Mouse (Mus musculus): ENCODE measurements at regions not wholly inside any gene's neighbourhood (a gene's known extent, or its start where the extent isn't known, plus 50 kb on each side); places are given as distances from the start of the nearest gene placed in this dataset.

- DNase-seq = no peak
These were observed 72.9 kb upstream of the 1700024P04Rik start for GRCm38 (mm10) chr13:99057293-99057588.

- no peak for DNase-seq
These were observed 72.3 kb upstream of the 1700024P04Rik start for GRCm38 (mm10) chr13:99056432-99057292.

DNA sequence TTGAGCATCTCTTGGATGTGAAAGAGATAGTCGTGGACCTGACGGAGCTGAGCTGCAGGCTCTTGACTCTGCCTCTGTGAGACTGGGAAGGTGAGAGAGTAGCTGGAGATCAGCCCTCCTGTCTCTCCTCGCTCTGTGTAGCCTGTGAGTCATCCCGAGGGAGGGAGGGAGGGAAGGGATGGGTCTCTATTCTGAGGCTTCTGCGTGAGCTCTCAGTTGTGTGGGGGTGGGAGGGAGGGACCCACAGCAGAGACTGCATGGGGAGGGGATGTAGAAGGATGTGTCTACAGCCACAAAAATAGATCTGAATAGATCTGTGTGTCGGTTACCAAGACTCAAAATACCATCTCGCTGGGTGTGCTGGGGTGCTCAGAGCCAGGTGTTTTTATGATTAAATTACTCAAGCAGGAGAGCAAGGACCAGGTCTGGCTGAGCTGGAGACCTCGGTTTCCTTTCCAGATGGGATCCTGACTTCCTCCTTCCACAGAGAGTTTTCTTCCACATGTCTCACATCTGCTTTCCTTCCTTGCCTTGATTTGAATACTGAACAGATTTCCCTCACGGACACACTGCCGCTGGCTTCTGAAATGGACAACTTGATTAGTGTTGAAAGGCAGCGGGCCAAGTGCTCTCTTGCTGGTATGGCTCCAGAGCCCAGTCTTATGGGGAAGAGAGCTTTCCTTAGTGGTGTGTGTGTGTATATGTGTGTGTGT is 71.4 kb upstream of the 1700024P04Rik start:
- DNase-seq = no peak

- no peak for DNase-seq
These were observed 67.7 kb upstream of the 1700024P04Rik start for GRCm38 (mm10) chr13:99052076-99052475.

- no peak for DNase-seq
These were observed 65.3 kb upstream of the 1700024P04Rik start for GRCm38 (mm10) chr13:99049699-99050098.

GRCm38 (mm10) chr13:99048651-99049100 is 64.3 kb upstream of the 1700024P04Rik start:
- no peak for DNase-seq

- no peak for DNase-seq
These were observed 62.9 kb upstream of the 1700024P04Rik start for GRCm38 (mm10) chr13:99047219-99047618.

- DNase-seq = no peak
These were observed 62.4 kb upstream of the 1700024P04Rik start for GRCm38 (mm10) chr13:99046737-99047136.

GRCm38 (mm10) chr13:99042086-99042485 is 57.7 kb upstream of the 1700024P04Rik start:
- DNase-seq = no peak

DNA sequence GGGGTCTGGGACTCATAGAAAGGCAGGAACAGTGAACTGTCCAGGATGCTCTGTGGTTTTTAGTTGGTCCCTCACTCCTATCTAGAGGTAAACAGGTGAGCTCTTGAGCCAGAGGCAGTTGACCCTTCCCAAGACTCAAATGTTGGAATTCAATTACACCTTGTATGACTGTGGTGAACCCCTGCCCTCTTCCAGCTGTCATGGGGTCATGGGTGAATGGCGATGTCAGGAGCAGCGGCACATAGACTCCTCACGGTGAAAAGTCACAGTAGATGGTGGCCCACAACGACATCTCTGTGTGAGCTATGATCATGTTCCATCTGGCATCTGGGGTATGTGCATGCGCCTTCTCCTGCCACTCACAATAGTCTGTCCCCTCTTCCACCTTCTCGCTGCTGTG is 56.9 kb upstream of the 1700024P04Rik start:
- no peak for DNase-seq

- DNase-seq = no peak
These were observed 56.5 kb upstream of the 1700024P04Rik start for GRCm38 (mm10) chr13:99040846-99041245.

- DNase-seq = no peak
These were observed 55.8 kb upstream of the 1700024P04Rik start for GRCm38 (mm10) chr13:99040171-99040570.

GRCm38 (mm10) chr13:99039063-99039385 is 54.7 kb upstream of the 1700024P04Rik start:
- no peak for DNase-seq

DNA sequence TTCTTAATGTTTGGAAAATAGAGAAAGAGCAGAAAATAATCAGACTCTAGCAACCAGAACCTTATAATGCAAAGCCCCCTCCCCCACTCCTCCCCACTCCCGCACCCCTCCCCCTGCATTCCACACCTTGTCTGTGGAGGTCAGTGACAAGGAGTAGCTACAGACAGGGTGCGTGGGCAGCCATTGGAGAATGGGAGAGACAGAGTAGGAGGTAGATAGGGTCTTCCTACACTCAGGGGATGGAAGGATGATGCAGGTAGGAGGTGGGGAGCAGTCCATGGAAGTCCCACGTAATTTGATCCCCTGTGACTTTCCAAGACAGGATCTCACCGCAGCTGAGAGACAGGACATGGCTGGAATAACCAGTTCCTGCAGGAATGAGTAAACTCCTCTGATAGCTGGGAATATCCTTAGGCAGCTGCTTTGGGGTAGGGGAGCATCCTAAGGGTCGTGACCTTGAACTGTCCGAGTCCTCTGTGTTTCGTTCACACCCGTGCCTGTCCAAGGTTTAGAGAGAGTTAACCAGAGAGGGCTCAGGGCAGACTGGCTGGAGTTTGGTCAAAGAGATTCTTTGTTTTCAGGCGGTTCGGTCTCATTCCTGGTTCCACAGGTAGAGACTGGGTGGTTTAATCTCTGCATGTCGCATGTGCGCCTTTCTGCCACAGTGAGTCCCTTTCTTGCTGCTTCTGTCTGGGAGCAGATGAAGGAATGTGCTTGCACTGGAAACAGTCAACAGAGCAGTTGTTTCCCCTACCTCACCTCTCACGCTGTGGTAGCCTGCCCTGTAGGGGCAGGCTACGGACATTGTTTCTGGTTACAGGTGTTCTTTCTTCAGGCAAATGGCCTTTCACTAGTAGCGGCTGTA is 54.1 kb upstream of the 1700024P04Rik start:
- no peak for DNase-seq

GRCm38 (mm10) chr13:99037131-99037530 is 52.8 kb upstream of the 1700024P04Rik start:
- no peak for DNase-seq
